Mouse (Mus musculus): ENCODE results near the gene Spp1. TPM values are rescaled to one million over a fixed set of nuclear protein-coding genes. Genes with fewer than 3 reads are reported as not detected.
"Not testable (repeated sequence)": the region's sequence is repeated elsewhere in the genome, so short reads cannot be mapped to it uniquely, and the experiment has no call there.

Spp1 gene
- polyA plus RNA-seq, 1 experiment: not detected

DNA sequence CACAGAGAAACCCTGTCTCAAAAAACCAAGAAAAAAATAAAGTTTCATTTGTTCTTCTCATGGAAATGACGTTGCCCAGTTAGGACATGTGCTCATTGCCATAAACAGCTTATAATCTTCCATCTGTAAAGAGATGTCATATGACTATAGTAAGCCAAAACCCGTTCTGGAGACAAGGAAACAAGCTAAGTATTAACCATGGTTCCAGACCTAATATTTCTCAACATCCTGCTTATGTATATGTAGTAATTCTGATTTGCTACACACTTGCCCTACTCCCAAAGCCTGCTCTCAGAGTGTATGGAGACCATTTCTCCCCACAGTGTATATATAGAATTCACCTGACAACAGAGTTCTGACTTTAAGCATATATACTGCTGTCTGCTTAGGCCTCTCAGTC, 12.9 kb upstream of the Spp1 start:
- Histone ChIP-seq H3K9me3 (ENCODE audit: control insufficient read depth, low read length) (no peaks in the 10 kb centered on the region), H3K4me1 (ENCODE audit: control insufficient read depth) (no peaks in the 10 kb centered on the region), H3K36me3 (ENCODE audit: control insufficient read depth) (no peaks in the 10 kb centered on the region), H3K27me3 (ENCODE audit: control insufficient read depth) (no peaks in the 10 kb centered on the region), H3K4me3 (replicated peaks) (no peak overlapping the region)
- no peak for TF ChIP-seq GATA1 (IDR thresholded peaks at IDR 0.05; ENCODE audit: low read length)
- no peak for TF ChIP-seq TAL1 (IDR thresholded peaks at IDR 0.05; ENCODE audit: low read length)

DNA sequence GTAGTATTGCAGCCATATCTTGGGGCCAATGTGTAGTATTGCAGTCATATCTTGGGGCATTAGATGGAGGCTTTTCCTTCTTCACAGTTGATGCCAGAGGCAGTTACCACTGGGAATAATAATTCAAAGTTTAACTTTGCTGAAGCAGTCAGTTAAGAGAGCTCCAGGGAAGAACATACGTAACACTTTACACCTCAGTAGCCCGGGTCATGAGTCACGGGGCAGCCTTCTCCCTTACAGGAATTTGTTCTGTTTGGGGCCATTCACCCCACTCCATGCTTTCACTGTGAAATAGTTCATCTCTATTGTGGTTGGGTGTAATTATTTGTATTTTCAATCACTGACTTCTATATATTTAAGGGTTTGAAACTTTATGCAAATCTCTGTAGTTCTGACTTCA, 11.1 kb upstream of the Spp1 start:
- TF ChIP-seq GATA1 (IDR thresholded peaks at IDR 0.05; ENCODE audit: low read length) (no peak), TAL1 (IDR thresholded peaks at IDR 0.05; ENCODE audit: low read length) (no peak)
- Histone ChIP-seq H3K36me3 (ENCODE audit: control insufficient read depth) (no peaks in the 10 kb centered on the region), H3K9me3 (ENCODE audit: control insufficient read depth, low read length) (no peaks in the 10 kb centered on the region), H3K4me1 (ENCODE audit: control insufficient read depth) (no peaks in the 10 kb centered on the region), H3K27me3 (ENCODE audit: control insufficient read depth) (no peaks in the 10 kb centered on the region), H3K4me3 (replicated peaks) (no peak overlapping the region)

DNA sequence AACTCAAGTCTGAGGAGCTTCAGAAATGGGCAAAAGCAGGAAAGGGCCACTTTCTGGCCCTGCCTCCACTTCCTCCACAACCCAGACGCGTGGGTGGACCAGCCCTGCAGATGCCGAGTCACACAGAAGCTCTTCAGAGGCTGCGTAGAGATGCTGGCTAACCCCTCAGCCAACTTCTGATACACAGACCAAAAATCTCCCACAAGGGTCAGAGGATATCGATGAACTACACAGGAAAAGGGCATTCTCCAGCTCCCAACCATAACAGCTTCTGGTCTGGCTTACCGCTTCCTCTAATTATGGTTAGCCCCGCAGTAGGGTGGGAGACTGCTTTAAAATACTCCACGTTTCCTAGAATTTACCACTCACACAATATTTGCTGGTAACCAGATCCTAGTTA, 9.0 kb upstream of the Spp1 start:
- Histone ChIP-seq H3K4me3 (replicated peaks) (no peak overlapping the region), H3K36me3 (ENCODE audit: control insufficient read depth) (no peaks in the 10 kb centered on the region), H3K27me3 (ENCODE audit: control insufficient read depth) (no peaks in the 10 kb centered on the region), H3K4me1 (ENCODE audit: control insufficient read depth) (no peaks in the 10 kb centered on the region), H3K9me3 (ENCODE audit: control insufficient read depth, low read length) (no peaks in the 10 kb centered on the region)
- TF ChIP-seq GATA1 (IDR thresholded peaks at IDR 0.05; ENCODE audit: low read length) (no peak), TAL1 (IDR thresholded peaks at IDR 0.05; ENCODE audit: low read length) (no peak)

DNA sequence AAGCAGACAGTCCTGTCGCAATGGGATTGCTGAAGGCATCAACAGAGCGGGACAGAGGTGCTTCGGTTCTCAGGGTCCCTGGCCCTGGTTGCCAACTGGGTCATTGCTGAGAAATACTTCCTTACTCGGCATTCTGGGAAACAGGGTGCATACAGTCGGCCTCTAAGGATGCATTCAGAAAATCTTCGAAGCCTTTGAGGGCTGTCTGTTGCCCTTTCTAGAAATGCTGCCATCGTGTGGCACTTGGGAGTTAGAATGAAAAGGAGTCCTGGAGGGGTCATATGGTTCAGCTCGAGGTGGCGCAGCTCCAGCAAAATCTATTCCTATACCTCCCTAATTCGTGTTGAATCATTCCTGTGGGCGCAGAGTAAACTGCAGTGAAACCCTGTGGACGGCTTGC, 2.0 kb upstream of the Spp1 start:
- no peak overlapping the region for H3K4me3 ChIP-seq (replicated peaks)
- no peaks in the 10 kb centered on the region for H3K9me3 ChIP-seq (ENCODE audit: control insufficient read depth, low read length)
- TF ChIP-seq TAL1 (IDR thresholded peaks at IDR 0.05; ENCODE audit: low read length): no peak
- TF ChIP-seq GATA1 (IDR thresholded peaks at IDR 0.05; ENCODE audit: low read length): no peak
- no peaks in the 10 kb centered on the region for H3K36me3 ChIP-seq (ENCODE audit: control insufficient read depth)
- H3K27me3 ChIP-seq (ENCODE audit: control insufficient read depth): no peaks in the 10 kb centered on the region
- H3K4me1 ChIP-seq (ENCODE audit: control insufficient read depth): no peaks in the 10 kb centered on the region

DNA sequence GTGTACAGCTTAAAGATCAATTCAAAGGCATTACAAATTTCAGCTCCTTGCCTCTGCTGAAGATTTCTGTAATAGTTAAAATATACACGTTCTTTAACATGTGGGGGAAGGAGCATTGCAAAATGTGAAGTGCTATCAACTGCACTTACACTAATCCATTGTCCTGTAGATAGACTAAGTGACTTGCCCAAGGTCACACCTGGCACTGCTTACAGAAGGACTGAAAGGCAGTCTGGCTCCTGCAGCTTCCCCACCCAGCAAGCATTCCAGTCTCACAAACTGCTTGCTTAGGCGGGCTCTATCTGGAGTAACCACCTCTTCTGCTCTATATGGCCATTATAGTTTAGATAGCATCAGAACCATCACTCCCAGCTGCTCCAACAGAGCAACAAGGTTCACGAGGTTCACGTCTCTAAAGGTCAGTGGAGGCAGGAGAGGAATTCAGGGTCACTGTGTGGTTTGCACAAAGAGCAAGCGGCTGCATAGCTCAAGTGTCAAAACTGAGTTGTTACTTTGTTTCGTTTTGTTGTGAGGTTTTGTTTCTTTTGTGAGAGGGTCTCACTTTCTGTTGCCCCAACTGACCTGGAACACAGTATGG, 851 bp upstream of the Spp1 start:
- no peaks in the 10 kb centered on the region for H3K4me1 ChIP-seq (ENCODE audit: control insufficient read depth)
- no peak overlapping the region for H3K4me3 ChIP-seq (replicated peaks)
- TF ChIP-seq TAL1 (IDR thresholded peaks at IDR 0.05; ENCODE audit: low read length): no peak
- no peak for TF ChIP-seq GATA1 (IDR thresholded peaks at IDR 0.05; ENCODE audit: low read length)
- H3K27me3 ChIP-seq (ENCODE audit: control insufficient read depth): no peaks in the 10 kb centered on the region
- H3K9me3 ChIP-seq (ENCODE audit: control insufficient read depth, low read length): no peaks in the 10 kb centered on the region
- no peaks in the 10 kb centered on the region for H3K36me3 ChIP-seq (ENCODE audit: control insufficient read depth)

DNA sequence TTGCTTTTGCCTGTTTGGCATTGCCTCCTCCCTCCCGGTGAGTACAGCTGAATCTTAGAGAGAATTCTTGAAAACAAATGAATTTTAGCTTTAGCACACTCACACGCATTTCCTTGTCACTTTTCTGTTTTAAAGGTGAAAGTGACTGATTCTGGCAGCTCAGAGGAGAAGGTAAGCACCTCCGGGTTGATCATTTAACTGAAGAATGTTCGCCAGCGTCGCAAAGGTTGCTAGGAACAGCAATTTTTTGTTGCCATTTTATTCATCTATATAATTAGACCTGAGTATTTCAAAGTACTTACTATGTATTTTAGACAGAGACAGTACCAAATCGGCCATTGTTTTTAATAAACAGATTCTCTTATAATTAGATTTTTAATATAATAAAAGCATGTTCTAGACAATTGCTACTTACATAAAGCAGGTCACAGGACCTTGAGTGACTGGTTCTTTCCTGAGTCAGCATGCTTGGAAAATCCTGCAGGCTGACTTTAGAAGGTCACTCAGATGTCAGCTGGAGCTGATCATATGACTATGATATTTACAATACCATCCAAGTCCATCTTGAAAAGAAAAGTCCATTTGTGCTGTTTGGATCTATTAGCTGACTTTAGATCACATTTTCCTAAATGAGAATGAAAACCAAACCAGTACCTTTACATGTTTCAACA, 1.6 kb downstream of the Spp1 start:
- H3K36me3 ChIP-seq (ENCODE audit: control insufficient read depth): no peaks in the 10 kb centered on the region
- no peaks in the 10 kb centered on the region; the same call in 1 of the 2 replicates for H3K9me3 ChIP-seq (ENCODE audit: control insufficient read depth, low read length)
- TF ChIP-seq GATA1 (IDR thresholded peaks at IDR 0.05; ENCODE audit: low read length) (no peak), TAL1 (IDR thresholded peaks at IDR 0.05; ENCODE audit: low read length) (no peak)
- H3K27me3 ChIP-seq (ENCODE audit: control insufficient read depth): no peaks in the 10 kb centered on the region
- no peak overlapping the region for H3K4me3 ChIP-seq (replicated peaks)
- H3K4me1 ChIP-seq (ENCODE audit: control insufficient read depth): no peaks in the 10 kb centered on the region

DNA sequence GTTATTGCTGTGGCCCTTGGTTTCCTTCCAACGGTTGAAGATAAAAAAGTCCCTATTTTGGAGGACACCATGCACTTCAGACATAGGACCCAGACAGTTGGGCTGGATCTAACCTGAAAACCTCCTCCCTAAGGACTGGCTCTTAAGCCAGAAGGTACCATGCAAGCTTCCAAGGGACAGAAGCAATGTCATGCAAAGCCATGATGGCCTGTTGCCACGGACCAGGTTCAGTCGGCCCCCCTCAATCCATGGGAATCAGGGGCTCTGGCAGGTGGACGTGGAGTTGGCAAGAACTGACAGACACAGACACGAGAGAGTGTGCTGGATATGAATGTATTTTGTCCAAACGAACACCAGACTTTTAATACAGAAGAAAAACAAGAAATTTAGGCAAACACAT, 7.5 kb downstream of the Spp1 start:
- no peak for TF ChIP-seq TAL1 (IDR thresholded peaks at IDR 0.05; ENCODE audit: low read length)
- no peak for TF ChIP-seq GATA1 (IDR thresholded peaks at IDR 0.05; ENCODE audit: low read length)
- no peaks in the 10 kb centered on the region for H3K4me1 ChIP-seq (ENCODE audit: control insufficient read depth)

DNA sequence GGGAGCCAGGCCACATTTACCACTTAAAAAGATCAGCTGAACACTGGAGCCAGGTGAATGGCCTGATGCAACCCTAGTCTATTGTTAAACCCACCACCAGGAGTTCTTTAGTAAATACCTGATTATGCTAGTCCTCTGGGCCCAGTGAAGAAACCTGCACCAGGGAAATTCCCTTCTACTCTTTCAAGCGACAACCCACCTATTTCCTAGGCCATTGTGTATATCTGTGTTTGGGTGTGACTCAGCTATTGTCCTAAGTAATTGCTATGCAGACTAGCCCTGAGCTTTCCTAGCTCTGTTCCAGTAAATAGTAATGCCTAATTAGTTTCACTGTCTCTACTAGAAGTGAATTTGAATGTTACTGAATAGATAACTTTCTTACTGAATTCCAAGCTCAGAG, 7.9 kb downstream of the Spp1 start:
- TF ChIP-seq TAL1 (IDR thresholded peaks at IDR 0.05; ENCODE audit: low read length) (no peak), GATA1 (IDR thresholded peaks at IDR 0.05; ENCODE audit: low read length) (no peak)
- H3K36me3 ChIP-seq (ENCODE audit: control insufficient read depth): no peaks in the 10 kb centered on the region
- H3K4me1 ChIP-seq (ENCODE audit: control insufficient read depth): no peaks in the 10 kb centered on the region
- no peak overlapping the region for H3K4me3 ChIP-seq (replicated peaks)
- H3K9me3 ChIP-seq (ENCODE audit: control insufficient read depth, low read length): no peaks in the 10 kb centered on the region; the same call in 1 of the 2 replicates
- no peaks in the 10 kb centered on the region for H3K27me3 ChIP-seq (ENCODE audit: control insufficient read depth)

More for the DNA sequence above, 7.5 kb downstream of the Spp1 start:
- H3K27me3 ChIP-seq (ENCODE audit: control insufficient read depth): no peaks in the 10 kb centered on the region
- H3K9me3 ChIP-seq (ENCODE audit: control insufficient read depth, low read length): no peaks in the 10 kb centered on the region; the same call in 1 of the 2 replicates
- H3K4me3 ChIP-seq (replicated peaks): no peak overlapping the region
- no peaks in the 10 kb centered on the region for H3K36me3 ChIP-seq (ENCODE audit: control insufficient read depth)

DNA sequence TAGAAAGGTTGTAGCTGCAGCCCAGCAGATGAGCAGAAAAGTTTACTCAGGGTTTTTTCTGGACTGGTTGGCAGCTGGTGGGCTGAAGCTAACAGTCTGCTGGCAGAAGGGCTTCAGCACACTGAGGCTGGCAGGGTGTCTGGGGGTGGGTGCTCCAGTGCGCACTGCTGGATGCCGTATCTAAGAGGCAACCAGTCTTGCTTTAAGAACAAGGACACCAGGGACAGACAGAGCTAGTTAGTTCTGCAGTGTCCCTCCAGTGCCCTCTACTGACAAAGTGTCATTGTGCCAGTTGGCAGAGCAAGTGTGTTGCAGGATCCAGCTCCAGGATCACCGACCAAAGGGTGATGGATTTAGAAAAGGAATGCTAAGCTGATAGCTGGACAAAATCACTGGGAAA, 11.2 kb downstream of the Spp1 start:
- Histone ChIP-seq H3K36me3 (ENCODE audit: control insufficient read depth) (no peaks in the 10 kb centered on the region), H3K27me3 (ENCODE audit: control insufficient read depth) (no peaks in the 10 kb centered on the region; the same call in 1 of the 2 replicates), H3K9me3 (ENCODE audit: control insufficient read depth, low read length) (no peaks in the 10 kb centered on the region), H3K4me3 (replicated peaks) (no peak overlapping the region), H3K4me1 (ENCODE audit: control insufficient read depth) (no peaks in the 10 kb centered on the region)
- TF ChIP-seq TAL1 (IDR thresholded peaks at IDR 0.05; ENCODE audit: low read length): no peak
- TF ChIP-seq GATA1 (IDR thresholded peaks at IDR 0.05; ENCODE audit: low read length): no peak

DNA sequence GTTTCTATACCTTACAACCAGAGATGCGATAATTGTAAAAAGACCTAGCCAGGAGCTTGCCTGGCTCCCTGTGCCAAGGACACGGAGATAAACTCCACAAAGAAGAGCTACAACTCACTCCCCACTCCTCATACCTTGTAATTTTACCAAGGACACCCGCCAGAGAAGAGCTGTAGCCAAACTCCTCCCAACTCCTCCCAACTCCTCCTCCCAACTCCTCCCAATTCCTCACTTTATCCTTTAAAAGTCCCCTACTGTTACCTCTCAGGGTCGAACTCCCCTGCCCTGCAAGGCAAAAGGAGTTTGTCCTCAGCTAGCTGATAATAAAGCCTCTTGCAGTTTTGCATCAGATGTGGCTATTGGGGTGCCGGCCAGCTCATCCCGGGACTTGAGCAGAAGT, 13.4 kb downstream of the Spp1 start:
- not testable (repeated sequence) for H3K9me3 ChIP-seq (ENCODE audit: control insufficient read depth, low read length)

More for the DNA sequence above, 13.4 kb downstream of the Spp1 start:
- not testable (repeated sequence) for H3K4me1 ChIP-seq (ENCODE audit: control insufficient read depth); H3K4me3 ChIP-seq (replicated peaks); H3K36me3 ChIP-seq (ENCODE audit: control insufficient read depth); H3K27me3 ChIP-seq (ENCODE audit: control insufficient read depth)
